Mouse (Mus musculus) liver (tissue): ENCODE data around the gene Atg16l1.
A peak's percentile ranks its signal among the peaks of the same experiment; 100 is the strongest.
"Not testable (repeated sequence)": the region's sequence is repeated elsewhere in the genome, so short reads cannot be mapped to it uniquely, and the experiment has no call there.

Experiments
- DNase-seq: peaks from one replicate; pipeline ENCODE4 v3.0.0-alpha.2; 2020; ENCODE audit warnings: mixed read lengths

Gene Atg16l1

DNA sequence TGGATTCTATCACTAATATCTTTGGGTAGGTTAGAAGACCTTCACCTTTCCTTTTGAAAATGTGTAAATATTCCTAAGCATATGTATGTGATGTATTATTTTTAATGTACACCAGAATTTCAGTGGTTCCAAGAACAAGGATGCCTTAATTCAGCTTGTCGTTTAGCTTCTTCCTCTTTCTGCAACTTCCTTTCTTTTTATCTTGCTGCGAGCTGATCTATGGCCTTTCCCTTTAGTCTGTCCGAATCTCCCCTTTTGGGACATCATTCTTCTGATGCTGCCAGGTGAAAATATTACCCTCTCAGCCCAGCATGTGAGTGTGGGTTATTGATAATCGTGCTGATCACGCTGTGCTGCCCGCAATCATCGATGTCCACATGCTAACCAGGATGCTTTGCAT lies 19.2 kb downstream of the Atg16l1 start:
- no peak for DNase-seq

DNA sequence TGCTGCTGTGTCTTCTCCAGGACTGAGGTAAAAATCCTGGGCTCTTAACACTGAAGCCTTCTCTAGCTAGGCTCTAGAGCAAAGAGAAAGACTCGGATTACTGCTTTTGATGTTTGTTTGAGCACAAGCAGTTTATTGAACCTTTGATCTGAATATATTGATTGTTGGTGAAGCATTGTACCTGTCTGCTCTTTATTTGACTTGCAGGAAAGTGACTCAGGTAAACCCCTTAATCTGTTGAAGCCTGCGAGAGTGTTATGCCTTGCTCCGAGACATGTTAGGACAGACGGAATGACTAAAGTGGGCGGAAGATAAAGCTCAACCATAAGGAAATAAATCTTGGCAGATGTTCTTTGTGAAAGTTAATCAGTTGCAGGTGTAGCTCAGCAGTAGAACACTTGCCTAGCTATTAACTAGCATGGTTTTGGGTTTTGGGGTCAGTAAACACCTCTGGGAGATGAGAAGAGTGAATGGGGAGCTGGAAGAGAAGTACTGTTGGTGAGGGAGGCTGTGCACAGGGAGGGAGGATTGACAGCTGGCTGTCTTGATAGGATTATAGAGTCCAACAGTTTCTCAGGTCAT lies 23.6 kb downstream of the Atg16l1 start:
- no peak for DNase-seq

DNA sequence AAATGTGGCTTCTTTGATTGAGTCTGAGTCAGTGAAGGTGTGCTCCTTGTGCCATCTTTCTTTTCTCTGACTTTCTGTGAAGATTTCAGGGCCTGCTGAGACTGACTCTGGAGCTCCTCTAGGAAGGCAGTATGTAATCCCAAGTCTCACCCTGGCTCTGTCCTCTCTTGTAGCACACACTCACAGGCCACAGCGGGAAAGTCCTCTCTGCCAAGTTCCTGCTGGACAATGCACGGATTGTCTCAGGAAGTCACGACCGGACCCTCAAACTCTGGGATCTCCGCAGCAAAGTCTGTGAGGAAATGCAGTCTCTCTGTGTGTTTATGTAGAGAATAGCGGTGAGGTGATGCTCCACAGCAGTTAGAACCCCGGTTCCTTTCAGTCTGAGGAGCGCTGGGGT lies 30.0 kb downstream of the Atg16l1 start:
- DNase-seq: no peak

DNA sequence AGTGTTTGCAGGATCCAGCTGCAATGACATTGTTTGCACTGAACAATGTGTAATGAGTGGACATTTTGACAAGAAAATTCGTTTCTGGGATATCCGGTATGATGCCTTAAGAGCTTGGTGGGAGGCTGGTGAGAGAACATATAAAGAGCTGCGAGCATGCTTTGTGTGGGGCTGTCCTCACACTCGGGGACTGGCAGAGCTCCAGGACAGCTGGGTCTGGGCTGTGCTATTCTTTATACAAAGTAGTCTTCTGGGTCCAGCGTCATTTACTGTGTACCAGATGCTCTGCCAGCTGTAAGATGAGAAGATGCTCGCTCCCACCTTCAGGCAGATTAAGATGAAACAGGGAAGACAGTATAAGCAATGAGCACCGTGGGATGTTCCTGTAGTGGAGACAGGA lies 30.6 kb downstream of the Atg16l1 start:
- DNase-seq: no peak

DNA sequence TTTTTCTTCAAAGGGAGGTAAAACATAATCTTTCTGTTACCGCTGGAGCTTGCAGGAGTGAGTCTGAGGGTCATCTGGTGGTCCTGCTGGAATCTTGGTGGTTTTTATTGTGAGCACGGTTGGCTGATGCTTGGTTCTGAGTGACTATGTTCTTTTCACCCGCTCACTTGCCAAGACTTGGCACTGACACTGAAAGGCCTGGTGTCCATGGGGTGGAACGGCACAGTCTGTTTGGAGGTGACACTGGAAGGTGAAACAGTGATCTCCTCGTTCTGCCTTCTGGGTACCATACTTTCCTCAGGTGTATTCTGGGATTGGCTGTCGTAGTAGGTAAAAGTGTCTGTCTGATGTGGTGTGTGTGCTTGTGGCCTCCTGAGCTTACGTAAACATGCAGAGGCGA lies 34.0 kb downstream of the Atg16l1 start:
- no peak for DNase-seq

DNA sequence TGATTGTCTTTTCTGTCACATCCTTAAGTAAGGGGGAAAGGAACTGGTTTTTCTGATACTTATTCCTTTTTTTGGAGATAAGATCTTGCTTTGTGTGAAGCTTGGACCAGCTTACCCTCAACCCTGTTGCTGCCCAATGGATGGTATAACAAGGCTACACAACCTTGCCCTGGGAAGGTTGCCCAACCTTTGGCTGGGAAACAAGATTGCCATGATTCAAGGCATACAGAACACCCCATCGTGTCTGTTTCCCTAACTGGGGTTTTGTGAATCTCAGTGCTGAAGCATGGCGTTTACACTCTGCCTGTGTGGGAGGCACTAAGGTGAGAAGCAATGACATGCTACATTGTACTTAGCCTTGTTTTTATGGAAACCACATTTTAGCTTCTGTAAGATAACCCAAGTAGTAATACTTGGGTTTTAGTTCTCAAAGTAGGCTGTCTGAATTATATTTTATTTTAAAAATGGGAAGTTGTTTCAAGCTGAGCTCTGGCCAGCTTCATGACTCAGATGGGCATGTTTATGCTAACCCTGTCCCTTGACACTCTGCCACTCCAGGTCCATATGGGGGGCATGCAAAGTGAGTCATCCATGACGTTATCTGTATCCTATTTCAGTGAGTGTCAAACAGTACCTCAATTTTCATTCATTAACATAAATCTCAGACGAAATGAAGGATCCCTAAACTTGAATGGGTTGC lies 36.9 kb downstream of the Atg16l1 start:
- DNase-seq: no peak

DNA sequence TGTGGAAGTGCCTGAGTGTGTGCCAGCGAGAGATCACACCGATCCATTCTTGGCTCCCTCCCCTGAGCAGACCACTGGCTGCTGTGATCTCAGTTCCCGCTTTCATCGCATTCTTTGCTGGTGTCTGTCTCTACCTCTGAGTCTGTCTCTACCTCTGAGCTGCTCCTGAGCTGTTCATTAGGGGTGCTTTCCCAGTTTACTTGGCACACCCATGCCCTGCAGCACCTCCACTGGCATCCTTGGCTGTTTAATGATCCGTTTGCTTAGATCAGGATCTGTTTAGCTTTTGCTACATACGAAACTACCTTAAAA lies 37.4 kb downstream of the Atg16l1 start:
- DNase-seq: no peak

DNA sequence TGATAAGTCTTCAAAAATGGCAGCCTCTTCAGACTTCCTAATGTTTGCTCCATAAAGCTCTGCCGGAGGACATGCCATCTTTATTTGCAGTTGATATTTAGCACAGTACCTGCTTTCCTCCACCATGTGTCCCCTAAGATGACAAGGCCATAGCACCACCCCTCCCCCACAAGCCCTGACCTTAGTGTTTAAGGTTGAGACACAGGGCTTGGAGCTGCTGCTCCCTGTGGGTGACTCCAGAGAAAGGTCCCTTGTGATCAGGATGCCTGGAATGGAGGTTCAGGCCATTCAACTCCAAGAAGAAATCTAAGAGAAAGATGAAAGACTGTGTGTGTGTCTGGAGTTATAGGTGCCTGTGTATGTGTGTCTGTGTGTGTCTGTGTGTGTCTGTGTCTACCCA lies 42.0 kb downstream of the Atg16l1 start:
- DNase-seq: no peak

DNA sequence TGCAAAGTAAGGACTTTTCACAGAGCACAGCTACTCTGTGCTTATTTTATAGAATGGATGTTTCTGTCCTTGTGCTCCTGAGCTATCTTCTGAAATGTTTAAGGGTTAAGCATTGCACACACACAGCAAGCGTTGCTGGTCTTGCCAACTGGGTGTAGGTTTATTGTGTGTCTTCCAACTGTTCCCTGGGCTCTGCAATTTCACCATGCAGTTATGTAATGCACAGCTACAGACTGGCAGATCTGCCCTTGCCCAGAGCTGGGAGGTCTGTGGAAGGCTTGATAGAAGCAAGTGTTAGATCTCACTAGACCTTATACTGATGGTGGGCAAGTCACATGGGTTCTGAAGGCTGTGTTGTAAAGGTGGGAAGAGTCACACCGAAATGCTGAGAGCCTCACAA lies 42.6 kb downstream of the Atg16l1 start:
- DNase-seq: no peak

DNA sequence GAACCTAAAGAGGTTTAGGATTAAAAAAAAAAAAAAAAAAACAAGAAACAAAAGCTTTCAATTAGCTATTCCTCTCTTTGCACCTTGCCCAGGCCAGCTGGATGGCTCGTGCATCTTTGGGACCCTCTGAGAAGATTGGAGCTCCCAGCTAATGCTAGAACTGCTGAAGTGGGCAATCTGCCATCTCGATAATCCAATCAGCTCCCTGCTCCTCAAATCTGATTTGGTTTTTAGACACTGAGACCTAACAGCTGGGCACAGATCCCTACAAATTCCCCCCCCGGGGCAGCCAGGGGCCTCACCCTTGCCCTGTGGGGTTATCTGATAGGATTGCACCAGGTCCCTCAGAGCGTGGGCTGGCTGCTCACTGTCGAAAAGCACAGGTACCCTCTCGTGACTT lies 47.9 kb downstream of the Atg16l1 start, which contains the start of gene Sag:
Sag (plus strand) TSS at position 105 of the 400 bp plus-strand sequence.
- no peak for DNase-seq

DNA sequence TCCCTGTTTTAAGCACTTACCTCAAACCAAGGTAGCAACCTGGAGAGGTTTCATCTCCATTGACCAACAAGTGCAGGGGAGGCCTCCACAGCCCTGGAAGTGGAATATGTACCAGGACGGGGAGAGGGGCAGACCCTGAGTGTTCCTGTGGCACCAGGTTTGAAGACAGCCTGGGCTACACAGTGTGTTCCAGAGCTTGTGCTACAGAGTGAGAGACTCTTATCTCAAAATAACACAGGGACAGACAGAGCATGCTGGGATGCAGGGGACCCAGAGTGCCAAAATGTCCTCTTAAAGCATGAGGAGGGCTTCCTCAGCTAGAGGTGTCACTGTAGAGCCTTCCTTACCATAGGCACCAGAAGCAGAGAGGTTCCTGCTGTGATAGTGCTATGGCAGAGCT lies 52.1 kb downstream of the Atg16l1 start:
- DNase-seq: no peak

DNA sequence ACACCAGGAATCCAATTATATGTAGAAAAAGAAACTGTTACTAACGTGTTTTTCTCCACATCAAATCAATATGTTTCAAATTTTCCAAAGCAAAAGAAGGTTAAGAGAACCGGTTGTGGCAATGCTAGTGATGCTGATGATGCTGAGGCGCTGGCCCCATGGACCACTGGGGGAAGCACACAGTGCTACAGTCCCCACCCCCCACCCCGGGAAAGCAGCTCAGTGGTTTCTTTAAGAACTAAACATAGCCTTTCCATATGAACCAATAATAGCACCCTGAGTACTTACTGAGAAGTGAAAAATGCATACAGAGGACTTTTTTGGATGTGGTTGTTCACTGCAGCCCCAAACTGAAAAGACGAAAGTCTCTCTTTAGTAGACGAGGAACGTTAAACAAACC lies 55.7 kb downstream of the Atg16l1 start:
- DNase-seq: no peak

DNA sequence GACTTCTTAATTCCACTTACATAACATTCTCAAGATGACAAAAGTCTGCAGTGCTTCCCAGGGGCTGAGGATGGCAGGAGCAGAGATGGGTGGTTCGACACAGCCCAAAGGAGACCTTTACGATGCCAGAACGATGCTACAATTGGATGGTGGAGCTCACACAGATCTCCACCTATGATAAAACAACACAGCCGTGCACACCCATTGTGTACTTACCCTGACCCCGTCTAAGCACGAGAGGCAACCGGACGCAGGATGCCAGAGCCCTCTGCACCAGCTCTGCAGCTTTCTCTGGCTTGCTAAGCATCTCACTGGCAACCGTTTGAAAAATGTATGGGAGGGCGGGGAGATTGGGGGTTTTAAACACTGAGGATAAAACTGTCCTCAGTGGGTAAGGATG lies 56.4 kb downstream of the Atg16l1 start:
- no peak for DNase-seq

DNA sequence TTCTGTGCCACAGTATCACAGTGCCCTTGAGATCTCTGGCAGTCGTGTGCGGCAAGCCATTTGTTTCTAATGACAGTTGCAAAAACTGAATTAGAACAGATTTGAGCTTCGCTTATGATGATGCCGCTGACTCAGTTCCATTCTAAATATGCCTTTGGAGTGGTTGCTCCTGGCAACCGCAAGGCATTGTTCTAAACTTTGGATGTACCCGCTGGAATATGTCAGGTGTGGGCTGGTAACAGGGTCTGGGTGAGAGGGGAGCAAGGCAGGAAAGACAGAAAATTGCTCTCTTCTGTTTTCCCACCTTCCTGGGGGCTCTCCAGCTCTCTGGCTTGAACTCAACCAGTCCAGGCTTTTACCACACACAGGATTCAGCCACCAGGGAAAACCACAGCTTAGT lies 57.5 kb downstream of the Atg16l1 start:
- no peak for DNase-seq

DNA sequence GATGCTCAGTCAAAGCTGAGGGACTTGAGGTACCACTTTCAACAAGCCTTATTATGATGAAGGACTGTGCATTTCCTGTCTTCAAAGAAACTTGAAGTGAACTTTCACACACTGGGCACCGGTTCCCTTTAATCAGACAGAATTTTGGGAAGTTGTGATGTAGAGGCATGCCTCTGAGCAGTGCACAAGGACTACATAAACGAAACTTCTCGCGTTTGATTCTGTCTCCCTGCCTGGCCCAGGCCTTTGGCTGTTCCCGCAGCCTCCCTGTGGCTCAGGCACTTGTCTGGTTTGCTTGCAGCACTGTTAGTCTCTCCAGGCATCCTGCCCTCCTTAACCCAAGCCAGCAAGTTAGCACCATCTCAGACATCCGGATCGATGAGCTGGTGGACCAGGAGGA lies 58.0 kb downstream of the Atg16l1 start:
- no peak for DNase-seq

DNA sequence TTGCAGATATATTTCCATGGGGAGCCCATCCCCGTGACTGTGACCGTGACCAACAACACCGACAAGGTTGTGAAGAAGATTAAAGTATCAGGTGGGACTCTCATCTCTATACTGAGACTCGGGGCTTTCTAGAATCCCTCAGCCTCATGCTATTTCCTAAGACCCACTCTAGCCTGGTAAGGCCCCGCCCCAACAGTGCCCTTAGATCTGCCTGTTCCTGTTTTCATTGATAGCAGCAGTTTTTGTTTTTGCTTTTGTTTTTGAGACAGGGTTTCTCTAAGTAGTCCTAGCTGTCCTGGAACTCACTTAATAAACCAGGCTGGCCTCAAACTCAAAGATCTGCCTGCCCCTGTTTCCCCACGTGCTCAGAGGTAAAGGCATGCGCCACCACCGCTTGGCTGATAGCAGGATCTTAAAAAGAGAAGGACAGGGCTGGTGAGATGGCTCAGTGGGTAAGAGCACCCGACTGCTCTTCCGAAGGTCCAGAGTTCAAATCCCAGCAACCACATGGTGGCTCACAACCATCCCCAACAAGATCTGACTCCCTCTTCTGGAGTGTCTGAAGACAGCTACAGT lies 68.8 kb downstream of the Atg16l1 start:
- no peak for DNase-seq

DNA sequence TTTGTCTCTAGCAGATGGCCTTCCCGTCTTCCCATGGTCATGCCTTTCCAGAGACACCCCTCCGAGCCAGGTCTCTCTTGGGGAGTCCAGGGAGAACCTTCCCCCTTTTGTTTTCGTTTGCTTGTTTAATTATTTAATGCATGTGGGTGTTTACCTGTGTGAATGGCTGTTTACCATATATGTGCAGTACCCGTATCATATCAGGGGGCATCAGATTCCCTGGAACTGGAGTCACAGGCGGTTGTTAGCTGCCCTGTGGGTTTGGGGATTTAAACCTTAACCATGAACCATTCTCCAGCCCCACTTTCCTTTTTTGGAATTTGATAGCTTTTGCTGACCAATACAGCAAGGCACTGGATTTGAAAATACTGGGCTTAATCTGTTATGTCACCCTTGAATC lies 69.6 kb downstream of the Atg16l1 start:
- no peak for DNase-seq

DNA sequence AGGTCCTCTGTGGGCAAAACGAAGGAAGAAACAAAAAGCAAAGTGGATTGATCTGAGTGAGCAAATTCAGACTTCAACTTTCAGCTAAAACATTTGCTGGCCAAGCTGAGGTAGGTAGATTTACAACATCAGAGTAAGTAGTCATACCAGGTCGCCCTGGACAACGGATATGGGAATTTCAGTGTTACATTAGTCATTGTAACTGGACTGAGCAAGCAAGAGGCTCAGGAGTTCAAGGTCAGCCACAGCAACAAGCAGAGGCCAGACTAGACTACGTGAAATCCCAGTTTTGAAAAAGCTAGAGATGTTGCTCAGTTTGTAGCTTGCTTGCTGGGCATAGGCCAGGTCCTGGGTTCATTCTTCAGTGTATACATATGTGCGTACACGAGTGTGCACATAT lies 70.3 kb downstream of the Atg16l1 start:
- no peak for DNase-seq

DNA sequence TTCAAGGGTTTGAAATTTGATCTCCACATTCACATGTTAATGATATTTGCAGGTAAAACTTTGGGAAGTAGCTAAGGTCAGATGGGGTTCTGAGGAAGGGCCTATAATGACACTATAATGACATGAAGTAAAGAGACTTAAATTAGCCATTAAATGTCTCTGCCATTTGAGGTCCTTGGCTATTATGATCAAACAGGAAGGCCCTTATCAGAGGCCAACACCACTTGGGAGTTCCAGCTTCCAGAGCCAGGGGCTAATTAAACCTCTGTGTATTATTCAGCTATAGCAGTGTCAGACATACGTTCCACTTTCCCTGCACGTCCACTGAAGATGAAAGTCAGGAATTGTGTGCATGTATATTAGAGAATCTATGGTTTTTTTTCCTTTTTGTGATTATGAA lies 70.8 kb downstream of the Atg16l1 start:
- no peak for DNase-seq

DNA sequence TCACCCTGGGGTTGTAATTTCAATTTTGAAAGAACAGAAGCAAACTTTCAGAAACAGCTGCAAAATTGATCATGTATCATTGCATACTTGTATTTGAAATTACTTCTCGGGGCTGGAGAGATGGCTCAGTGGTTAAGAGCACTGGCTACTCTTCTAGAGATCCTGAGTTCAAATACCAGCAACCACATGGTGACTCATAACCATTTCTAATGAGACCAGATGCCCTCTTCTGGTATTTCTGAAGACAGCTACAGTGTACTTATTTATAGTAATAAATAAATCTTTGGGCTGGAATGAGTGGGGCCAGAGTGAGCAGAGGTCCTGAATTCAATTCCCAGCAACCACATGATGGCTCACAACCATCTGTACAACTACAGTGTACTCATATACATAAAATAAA lies 71.8 kb downstream of the Atg16l1 start:
- DNase-seq: not testable (repeated sequence)

DNA sequence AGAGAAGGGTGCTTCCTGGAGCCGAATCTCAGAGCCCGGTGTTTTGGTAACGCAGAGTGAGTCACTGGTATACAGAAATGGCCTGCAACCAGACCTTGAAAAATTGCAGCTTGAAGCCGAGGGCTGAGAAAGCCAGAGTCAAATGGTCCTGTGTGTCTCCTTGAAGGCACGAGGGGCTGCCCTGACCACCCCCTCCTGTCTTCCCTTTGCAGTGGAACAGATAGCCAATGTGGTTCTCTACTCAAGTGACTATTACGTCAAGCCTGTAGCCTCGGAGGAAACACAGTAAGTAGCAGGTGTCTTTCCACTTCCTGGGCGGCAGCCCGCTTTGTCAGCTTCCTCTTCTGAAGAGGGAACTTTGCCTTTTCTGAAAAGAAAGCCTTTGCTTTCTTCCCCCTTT lies 72.5 kb downstream of the Atg16l1 start:
- peak; percentile 36 for DNase-seq

DNA sequence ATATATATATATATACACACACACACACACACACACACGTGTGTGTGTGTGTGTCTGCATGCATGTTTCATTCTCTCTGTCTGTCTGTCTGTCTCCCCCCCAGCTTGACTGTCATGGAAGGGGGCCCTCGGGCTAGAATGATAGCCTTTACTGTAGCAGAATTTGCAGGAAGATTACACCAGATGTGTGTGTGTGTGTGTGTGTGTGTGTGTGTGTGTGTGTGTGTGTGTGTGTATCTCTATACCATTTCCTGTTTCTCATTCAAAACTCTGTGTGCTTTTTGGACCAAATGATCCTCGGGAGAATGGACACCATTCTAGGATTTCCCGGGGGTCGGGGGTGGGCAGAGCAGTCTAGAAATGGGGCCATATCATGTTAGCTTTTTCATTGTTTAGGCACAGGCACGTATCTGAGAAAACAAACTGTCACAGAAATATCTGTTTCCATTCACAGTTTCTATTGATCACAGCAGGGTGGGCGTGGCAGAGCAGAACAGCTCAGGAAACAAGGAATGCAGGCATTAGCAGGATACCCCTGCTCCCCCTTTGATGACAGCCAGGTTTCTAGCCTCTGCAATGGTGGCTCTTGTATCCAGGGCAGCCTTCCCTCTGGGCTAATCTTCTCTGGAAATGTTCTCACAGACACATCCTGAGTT lies 73.4 kb downstream of the Atg16l1 start:
- DNase-seq: no peak

DNA sequence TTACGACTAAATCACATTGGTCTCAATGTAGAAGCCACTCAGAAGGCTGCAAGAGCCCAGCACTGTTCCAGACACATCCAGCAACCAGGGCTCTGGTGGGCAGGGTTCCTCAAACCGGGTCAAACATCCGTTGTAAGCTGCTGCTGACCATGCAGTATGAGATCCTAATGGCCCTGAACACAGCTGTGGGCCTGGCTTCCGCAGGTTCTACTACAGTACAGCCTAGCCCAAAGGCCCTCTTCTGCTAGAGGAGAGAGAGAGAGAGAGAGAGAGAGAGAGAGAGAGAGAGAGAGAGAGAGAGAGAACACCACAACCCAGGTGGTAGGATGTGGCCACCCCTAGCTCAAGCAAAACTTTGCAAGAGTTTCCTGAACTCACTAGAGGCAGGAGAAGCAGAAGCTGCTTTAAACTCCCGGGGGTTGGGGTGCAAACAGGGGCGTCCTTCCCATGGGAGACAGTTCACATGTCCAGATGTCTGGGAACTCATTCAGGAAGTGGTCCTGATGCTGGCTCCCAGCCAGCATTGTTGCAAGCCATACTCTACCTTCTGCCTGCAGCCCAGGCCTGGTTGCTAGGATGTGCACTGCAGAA lies 74.0 kb downstream of the Atg16l1 start:
- DNase-seq: no peak

DNA sequence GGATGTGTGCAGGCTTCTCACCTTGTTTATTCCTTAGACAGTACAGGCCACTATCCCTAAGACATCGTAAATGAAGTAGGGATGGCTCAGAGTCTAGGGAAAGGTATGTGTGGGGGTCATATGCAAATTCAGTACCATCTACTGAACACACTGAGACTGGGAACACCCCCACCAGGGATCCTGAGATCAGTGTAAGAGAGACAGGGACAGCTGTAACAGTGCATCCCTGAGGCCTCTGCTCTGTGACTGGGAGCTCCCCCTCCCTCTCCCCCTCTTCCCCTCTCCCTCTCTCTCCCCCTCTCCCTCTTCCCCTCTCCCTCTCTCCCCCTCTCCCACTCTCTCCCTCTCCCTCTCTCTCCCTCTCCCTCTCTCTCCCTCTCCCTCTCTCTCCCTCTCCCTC lies 80.8 kb downstream of the Atg16l1 start:
- DNase-seq: no peak
